Mouse (Mus musculus) thymus, postnatal 0 days (tissue): ENCODE measurements around the gene Mlf1. TPM values are rescaled to one million over a fixed set of nuclear protein-coding genes. Genes with fewer than 3 reads are reported as not detected.

Experiments used
- DNase-seq: peaks from one replicate; pipeline ENCODE4 v3.0.0-alpha.2; 2015; ENCODE audit warnings: low spot score
- polyA plus RNA-seq: library from polyadenylated mRNA; unstranded; fragments of >200 nt; fragmentation: Nextera tagmentation; extraction: Ambion mirVana; gene quantifications from 2 replicates; pipeline ENCODE4 v1.2.1, GENCODE M21; 2015

The Mlf1 gene
- polyA plus RNA-seq, 1 experiment from 2014 or later: 5.0 TPM

- no peak for DNase-seq
Measured at GRCm38 (mm10) chr3:67434011-67434410, 60.1 kb downstream of the Mlf1 start.

GRCm38 (mm10) chr3:67447143-67447542, 73.2 kb downstream of the Mlf1 start:
- DNase-seq: no peak

Other genes starting within 250 kb of the Mlf1 start
- gene Gm17402, start 1.1 kb downstream of the Mlf1 start, polyA plus RNA-seq: not detected in 2 replicates
- 40.1 and 44.0 TPM in 2 replicates for gene Gfm1, start 56.0 kb downstream of the Mlf1 start, polyA plus RNA-seq
- gene Lxn, start 89.8 kb downstream of the Mlf1 start, polyA plus RNA-seq: 56.5 and 66.1 TPM in 2 replicates
- 6.3 and 6.5 TPM in 2 replicates for gene Rarres1, start 141.4 kb downstream of the Mlf1 start, polyA plus RNA-seq
- gene Mfsd1, start 208.6 kb downstream of the Mlf1 start, polyA plus RNA-seq: 33.6 and 34.5 TPM in 2 replicates